Comparison of ENCODE assay signal across 18 mouse cellular contexts in genomic region chr5:20544374-20544773, GRCm38 (mm10).
A peak's percentile ranks its signal among the peaks of the same experiment; 100 is the strongest.
DNase-seq lines count a peak whose midpoint lies in the region; ATAC-seq lines count a peak whose summit lies in the region.
"Had no signal": no experiment of that assay in that cellular context is flagged by ENCODE, and none has a peak within 500 bp of the region (broad histone marks: within the 10 kb centered on the region; RNA-seq: fewer than 3 reads in every experiment).

No protein-coding gene starts in this region.

- no peaks in the 10 kb centered on the region for H3K4me1 ChIP-seq in heart, embryonic 10.5 days
- H3K4me1 ChIP-seq in midbrain, embryonic 16.5 days (ENCODE audit: control insufficient read depth, insufficient read depth, low read length) = no peaks in the 10 kb centered on the region; the same call in 1 of the 2 replicates
- H3K4me1 ChIP-seq: lung, embryonic 15.5 days; neural tube, embryonic 13.5 days had no signal

- peak; percentile 72 for ATAC-seq in midbrain, embryonic 16.5 days
- ATAC-seq: activated CD4-positive, CD25-positive, alpha-beta regulatory T cell, adult 4 months; Patski had no signal

- no peak overlapping the region for H3K9ac ChIP-seq in midbrain, embryonic 16.5 days (ENCODE audit: low read depth, low read length)
- H3K9ac ChIP-seq: lung, embryonic 15.5 days; neural tube, embryonic 13.5 days had no signal

- no peaks in the 10 kb centered on the region for H3K27me3 ChIP-seq in heart, embryonic 10.5 days (ENCODE audit: insufficient read depth, poor library complexity, severe bottlenecking)
- no peaks in the 10 kb centered on the region for H3K27me3 ChIP-seq in midbrain, embryonic 16.5 days (ENCODE audit: control insufficient read depth, insufficient read depth, low read depth, low read length)
- H3K27me3 ChIP-seq: lung, embryonic 15.5 days; neural tube, embryonic 13.5 days; Patski had no signal

- peak; percentile 48 for DNase-seq in heart, adult 11 months
- DNase-seq in heart, embryonic 10.5 days (ENCODE audit: low spot score) = no peak
- peak; percentile 38 for DNase-seq in embryo, embryonic 10.5 days (ENCODE audit: low spot score)
- peak; percentile 16 for DNase-seq in forelimb bud, embryonic 11.5 days (ENCODE audit: low read depth, low spot score)
- DNase-seq in lung, adult 18-20 months = no peak
- no peak for DNase-seq in cerebellum, postnatal 14 days
- DNase-seq: adrenal gland, postnatal 14 days; cerebellum, adult 2 months; gastrocnemius, adult 2 months; liver; thymus, postnatal 14 days had no signal

- H3K27ac ChIP-seq in heart, embryonic 10.5 days = no peak overlapping the region
- H3K27ac ChIP-seq in midbrain, embryonic 16.5 days (ENCODE audit: low read length) = no peak overlapping the region
- H3K27ac ChIP-seq: gastrocnemius, adult 2 months; lung, embryonic 15.5 days; macrophage; neural tube, embryonic 13.5 days; stomach, postnatal 0 days had no signal

- H3K4me2 ChIP-seq in midbrain, embryonic 16.5 days (ENCODE audit: low read length) = no peak overlapping the region
- H3K4me2 ChIP-seq: lung, embryonic 15.5 days; neural tube, embryonic 13.5 days had no signal

- no peaks in the 10 kb centered on the region for H3K36me3 ChIP-seq in heart, embryonic 10.5 days
- H3K36me3 ChIP-seq in midbrain, embryonic 16.5 days (ENCODE audit: control insufficient read depth, insufficient read depth, low read length) = no peaks in the 10 kb centered on the region
- H3K36me3 ChIP-seq: lung, embryonic 15.5 days; neural tube, embryonic 13.5 days had no signal

- no peaks in the 10 kb centered on the region for H3K9me3 ChIP-seq in heart, embryonic 10.5 days
- no peaks in the 10 kb centered on the region for H3K9me3 ChIP-seq in midbrain, embryonic 16.5 days (replicated peaks; ENCODE audit: control insufficient read depth, low read length, poor library complexity, severe bottlenecking)
- H3K9me3 ChIP-seq: lung, embryonic 15.5 days; neural tube, embryonic 13.5 days had no signal

- WGBS in heart, embryonic 10.5 days = 74% methylated on average over 5 of the region's 5 CpGs
- 31% methylated on average over 5 of the region's 5 CpGs for WGBS in midbrain, embryonic 16.5 days

- no peak overlapping the region for H3K4me3 ChIP-seq in heart, embryonic 10.5 days
- H3K4me3 ChIP-seq in midbrain, embryonic 16.5 days (ENCODE audit: low read depth, low read length) = no peak overlapping the region
- H3K4me3 ChIP-seq: gastrocnemius, adult 2 months; lung, embryonic 15.5 days; neural tube, embryonic 13.5 days had no signal

Comparison
In these comparisons a context has a peak if more than half of its experiments do, and no peak if none do; other contexts are left out.
1. DNase-seq: peak in heart, adult 11 months (single experiment), embryo, embryonic 10.5 days (single experiment) and forelimb bud, embryonic 11.5 days (single experiment); none in heart, embryonic 10.5 days (single experiment), lung, adult 18-20 months (0 of 2) and cerebellum, postnatal 14 days (0 of 2).